In the genomic region with DNA sequence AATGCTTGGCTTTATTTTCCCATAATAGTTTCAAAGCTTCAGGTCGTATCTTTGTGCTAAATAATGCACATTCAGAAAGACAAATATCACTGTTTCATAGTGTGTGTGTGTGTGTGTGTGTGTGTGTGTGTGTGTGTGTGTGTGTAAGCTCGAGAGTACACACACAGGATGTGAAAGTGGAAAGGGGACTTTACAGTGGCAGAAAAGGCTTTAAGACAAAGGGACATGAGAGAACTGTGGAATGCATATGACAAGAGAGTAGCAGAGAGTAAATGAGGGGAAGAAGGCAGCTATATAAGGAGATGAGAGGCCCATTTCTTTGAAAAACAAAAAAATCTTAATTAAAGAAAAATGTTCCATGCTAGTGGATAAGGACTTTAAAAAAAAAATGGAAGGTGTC, we compare ENCODE assay signal across 14 mouse cellular contexts.
"Had no signal": no experiment of that assay in that cellular context is flagged by ENCODE, and none has a peak within 500 bp of the region (broad histone marks: within the 10 kb centered on the region; RNA-seq: fewer than 3 reads in every experiment).

No protein-coding gene starts in this region.

- H3K27ac ChIP-seq: kidney, embryonic 15.5 days; limb, embryonic 12.5 days; liver, embryonic 13.5 days; lung, embryonic 15.5 days; midbrain, embryonic 12.5 days had no signal

- H3K4me3 ChIP-seq: kidney, embryonic 15.5 days; limb, embryonic 12.5 days; liver, embryonic 13.5 days; lung, embryonic 15.5 days; midbrain, embryonic 12.5 days had no signal

- H3K9ac ChIP-seq: kidney, embryonic 15.5 days; limb, embryonic 12.5 days; liver, embryonic 13.5 days; liver, postnatal 0 days; lung, embryonic 15.5 days; midbrain, embryonic 12.5 days had no signal

- H3K4me2 ChIP-seq: kidney, embryonic 15.5 days; limb, embryonic 12.5 days; liver, embryonic 13.5 days; lung, embryonic 15.5 days; midbrain, embryonic 12.5 days had no signal

- H3K36me3 ChIP-seq: kidney, embryonic 15.5 days; limb, embryonic 12.5 days; liver, embryonic 13.5 days; lung, embryonic 15.5 days; midbrain, embryonic 12.5 days had no signal

- H3K27me3 ChIP-seq: kidney, embryonic 15.5 days; limb, embryonic 12.5 days; liver, embryonic 13.5 days; lung, embryonic 15.5 days; midbrain, embryonic 12.5 days had no signal

- H3K9me3 ChIP-seq: kidney, embryonic 15.5 days; limb, embryonic 12.5 days; liver, embryonic 13.5 days; lung, embryonic 15.5 days; midbrain, embryonic 12.5 days had no signal

- DNase-seq: kidney, postnatal 25 days; layer of hippocampus, adult 9-11 months; layer of hippocampus, postnatal 36 days; liver; liver, embryonic 13.5 days; liver, postnatal 0 days; lung, postnatal 14 days; thymus, adult 18-20 months; thymus, postnatal 14 days had no signal

- ATAC-seq: liver, postnatal 0 days; midbrain, embryonic 16.5 days had no signal
